Mouse (Mus musculus) myocyte (in vitro differentiated cells): ENCODE data around the gene Mmp19.

Experiments used
- CEBPB ChIP-seq: IDR thresholded peaks from 2 replicates; pipeline ENCODE4 v1.6.1; 2011; ENCODE audit warnings: mild to moderate bottlenecking, moderate library complexity; ENCODE audit not compliant: poor library complexity, insufficient read depth, severe bottlenecking
- E2F4 ChIP-seq: IDR thresholded peaks from one replicate; pipeline ENCODE4 v1.6.1; 2011; ENCODE audit warnings: mild to moderate bottlenecking, control low read depth, moderate library complexity; ENCODE audit not compliant: insufficient read depth
- MAX ChIP-seq: IDR thresholded peaks from one replicate; pipeline ENCODE4 v1.6.1; 2011; ENCODE audit warnings: low read depth, mild to moderate bottlenecking, control low read depth
- MYOG ChIP-seq, 3 experiments: IDR thresholded peaks; one replicate each; pipeline ENCODE4 v1.6.1; 2011; ENCODE audit warnings: control low read depth in 2 of 3, low read depth in 2 of 3, mild to moderate bottlenecking in 2 of 3; ENCODE audit not compliant: insufficient read length in 2 of 3, control insufficient read depth in 1 of 3, insufficient read depth in 1 of 3
- POLR2A ChIP-seq: IDR thresholded peaks from one replicate; pipeline ENCODE4 v1.6.1; 2011; ENCODE audit warnings: low read depth, mild to moderate bottlenecking, control low read depth, moderate library complexity; ENCODE audit not compliant: insufficient read length
- POLR2AphosphoS2 ChIP-seq: IDR thresholded peaks from one replicate; pipeline ENCODE4 v1.6.1; 2011; ENCODE audit warnings: low read depth, control low read depth; ENCODE audit not compliant: insufficient read length
- REST ChIP-seq: IDR thresholded peaks from one replicate; pipeline ENCODE4 v1.6.1; 2011; ENCODE audit warnings: mild to moderate bottlenecking, control low read depth, moderate library complexity; ENCODE audit not compliant: insufficient read depth, insufficient read length
- TCF12 ChIP-seq: IDR thresholded peaks from one replicate; pipeline ENCODE4 v1.6.1; 2011; ENCODE audit warnings: mild to moderate bottlenecking, control low read depth; ENCODE audit not compliant: poor library complexity, insufficient read depth, severe bottlenecking
- TCF3 ChIP-seq: IDR thresholded peaks from one replicate; pipeline ENCODE4 v1.6.1; 2011; ENCODE audit warnings: low read depth, control low read depth; ENCODE audit not compliant: insufficient read length
- USF1 ChIP-seq: IDR thresholded peaks from one replicate; pipeline ENCODE4 v1.6.1; 2011; ENCODE audit warnings: low read depth, mild to moderate bottlenecking, control low read depth, moderate library complexity

- no peak for TF ChIP-seq POLR2A
- TF ChIP-seq E2F4, result no peak
- TF ChIP-seq CEBPB, result no peak
- TF ChIP-seq POLR2AphosphoS2, result no peak
- no peak for TF ChIP-seq USF1
- no peak for TF ChIP-seq TCF3
- no peak for TF ChIP-seq MAX
- TF ChIP-seq REST, result no peak
- TF ChIP-seq TCF12, result no peak
- no peak for TF ChIP-seq MYOG (IDR thresholded peaks at IDR 0.05; ENCODE audit: control insufficient read depth in 1 of 3, insufficient read depth in 1 of 3, insufficient read length in 2 of 3, low read depth in 2 of 3)
Observed at GRCm38 (mm10) chr10:128807018-128807417, 16.3 kb downstream of the Mmp19 start.
